Mouse (Mus musculus) left cerebral cortex, adult 18-20 months (tissue): ENCODE results near the gene Arhgef25. TPM values are rescaled to one million over a fixed set of nuclear protein-coding genes. Genes with fewer than 3 reads are reported as not detected.

ENCODE experiments used
- DNase-seq, 2 experiments: peaks; one replicate each; pipeline ENCODE4 v3.0.0; 2021 to 2022; ENCODE audit warnings: low spot score in 2 of 2, mixed read lengths in 1 of 2
- total RNA-seq, 2 experiments: library from RNA; stranded (reverse); gene quantifications; 2 replicates each; pipeline ENCODE4 v1.2.3; 2021

Arhgef25 gene
- total RNA-seq, 2 experiments from 2014 or later, result 163 to 215 TPM

GRCm38 (mm10) chr10:127187371-127188078, 2.4 kb downstream of the Arhgef25 start:
- peak; percentile 70 to 84 for DNase-seq

- DNase-seq, result no peak
Observed at GRCm38 (mm10) chr10:127186451-127186850, 3.4 kb downstream of the Arhgef25 start.

- DNase-seq, result no peak
Observed at GRCm38 (mm10) chr10:127185506-127185905, 4.4 kb downstream of the Arhgef25 start.

GRCm38 (mm10) chr10:127185101-127185500, 4.8 kb downstream of the Arhgef25 start:
- no peak for DNase-seq

- DNase-seq, result no peak
Observed at GRCm38 (mm10) chr10:127183759-127184158, 6.1 kb downstream of the Arhgef25 start.

- no peak for DNase-seq
Observed at GRCm38 (mm10) chr10:127182624-127183023, 7.3 kb downstream of the Arhgef25 start.

- no peak for DNase-seq
Observed at GRCm38 (mm10) chr10:127181566-127181965, 8.3 kb downstream of the Arhgef25 start.

GRCm38 (mm10) chr10:127180695-127181047, 9.2 kb downstream of the Arhgef25 start:
- DNase-seq, result no peak

GRCm38 (mm10) chr10:127179871-127180694, 9.8 kb downstream of the Arhgef25 start, which contains the start of gene Slc26a10:
Slc26a10 (minus strand) TSS chr10:127180645.
- peak in 1 of 2 experiments; percentile 76 for DNase-seq

- peak in 1 of 2 experiments; percentile 15 for DNase-seq
Observed at GRCm38 (mm10) chr10:127178286-127179027, 11.4 kb downstream of the Arhgef25 start.

GRCm38 (mm10) chr10:127177719-127178118, 12.2 kb downstream of the Arhgef25 start:
- DNase-seq, result peak; percentile 82 to 87

- DNase-seq, result no peak
Observed at GRCm38 (mm10) chr10:127177235-127177634, 12.6 kb downstream of the Arhgef25 start.

- DNase-seq, result no peak
Observed at GRCm38 (mm10) chr10:127176756-127177155, 13.1 kb downstream of the Arhgef25 start.

- DNase-seq, result peak in 1 of 2 experiments; percentile 1
Observed at GRCm38 (mm10) chr10:127176228-127176627, 13.7 kb downstream of the Arhgef25 start.

GRCm38 (mm10) chr10:127174170-127174569, 15.7 kb downstream of the Arhgef25 start:
- DNase-seq, result no peak

- peak in 1 of 2 experiments; percentile 1 for DNase-seq
Observed at GRCm38 (mm10) chr10:127173148-127174065, 16.5 kb downstream of the Arhgef25 start.

GRCm38 (mm10) chr10:127171631-127172200, 18.2 kb downstream of the Arhgef25 start:
- peak in 1 of 2 experiments; percentile 1 for DNase-seq

GRCm38 (mm10) chr10:127170837-127171272, 19.0 kb downstream of the Arhgef25 start:
- no peak for DNase-seq

- DNase-seq, result no peak
Observed at GRCm38 (mm10) chr10:127170002-127170401, 19.9 kb downstream of the Arhgef25 start.
